Mouse (Mus musculus) bone marrow macrophage, adult 2 months (primary cell): ENCODE results near the gene Tbx19. TPM values are rescaled to one million over a fixed set of nuclear protein-coding genes. Genes with fewer than 3 reads are reported as not detected.

ENCODE experiments used
- H3K27ac ChIP-seq: 2 replicates; pipeline ENCODE4 v1.5.1; 2012; ENCODE audit warnings: low read depth, low read length; ENCODE audit not compliant: insufficient read depth
- H3K4me1 ChIP-seq: 2 replicates; pipeline ENCODE4 v1.6.1; 2012; ENCODE audit warnings: low read length; ENCODE audit not compliant: control insufficient read depth, insufficient read depth
- H3K4me3 ChIP-seq: 2 replicates; pipeline ENCODE4 v1.5.1; 2012; ENCODE audit warnings: mild to moderate bottlenecking, low read length, moderate library complexity; ENCODE audit not compliant: insufficient read depth
- CTCF ChIP-seq: IDR thresholded peaks from 2 replicates; pipeline ENCODE4 v1.5.1; 2012; ENCODE audit warnings: low read depth, mild to moderate bottlenecking, low read length, moderate library complexity
- POLR2A ChIP-seq: IDR thresholded peaks from 2 replicates; pipeline ENCODE4 v1.6.1; 2012; ENCODE audit warnings: mild to moderate bottlenecking, low read depth, low read length, borderline replicate concordance
- polyA plus RNA-seq: library from polyadenylated mRNA; stranded (reverse); fragments of >200 nt; gene quantifications from 2 replicates; pipeline ENCODE4 v1.2.4, GENCODE M21; 2012; ENCODE audit not compliant: missing spikeins, insufficient read depth, insufficient read length

Tbx19 gene
- polyA plus RNA-seq: not detected in 2 replicates

DNA sequence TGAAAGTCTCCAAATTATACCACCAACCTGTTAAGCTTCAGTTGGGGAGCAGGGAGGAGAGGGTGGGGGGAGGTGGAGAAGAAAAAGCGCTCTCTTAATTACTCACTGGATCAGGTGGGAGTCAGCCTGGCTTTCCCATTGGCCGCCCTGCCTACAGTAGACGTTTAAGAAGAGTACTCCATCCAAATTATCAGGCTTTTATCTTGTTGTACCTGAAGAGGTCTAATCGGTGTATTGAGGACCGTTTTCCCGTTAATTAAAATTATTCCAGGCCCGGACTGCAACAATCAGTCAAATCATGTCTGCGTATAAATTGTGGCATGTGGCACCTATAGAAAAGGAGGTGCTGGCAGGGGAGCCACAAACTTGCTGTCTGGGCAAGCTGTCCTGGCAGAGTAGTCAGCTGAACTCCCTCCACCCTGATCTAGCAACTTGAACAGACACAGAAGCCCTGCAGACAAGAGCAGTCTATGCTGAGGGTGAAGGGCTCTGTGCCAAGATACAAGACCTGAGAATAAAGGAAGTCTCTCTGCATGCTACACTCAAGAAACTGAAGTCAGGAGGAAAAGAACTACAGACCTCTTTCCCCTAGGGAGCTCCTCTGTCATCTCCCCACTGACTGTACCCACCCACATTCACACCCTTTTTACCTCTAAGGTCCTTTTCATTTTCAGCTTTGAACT, at the start of gene Tbx19:
Gene Tbx19, minus strand, starts transcription at position 51 of the 683 bp plus-strand sequence.
- no peak within 1 kb of the TSS for H3K4me3 ChIP-seq
- peaks cover 5% of the 10 kb centered on the region; the same call in 1 of the 2 replicates for H3K4me1 ChIP-seq
- no peak for TF ChIP-seq CTCF
- no peak for TF ChIP-seq POLR2A
- H3K27ac ChIP-seq: no peak within 1 kb of the TSS

GRCm38 (mm10) chr1:165205591-165205990, 45.0 kb upstream of the Tbx19 start:
- Histone ChIP-seq H3K4me1 (peaks cover 4% of the 10 kb centered on the region), H3K27ac (no peak overlapping the region), H3K4me3 (no peak overlapping the region)
- TF ChIP-seq POLR2A (no peak), CTCF (no peak)

GRCm38 (mm10) chr1:165203488-165204035, 43.0 kb upstream of the Tbx19 start:
- no peak overlapping the region for H3K4me3 ChIP-seq
- TF ChIP-seq CTCF (no peak), POLR2A (no peak)
- H3K4me1 ChIP-seq: peaks cover 4% of the 10 kb centered on the region; the same call in 1 of the 2 replicates
- H3K27ac ChIP-seq: no peak overlapping the region

DNA sequence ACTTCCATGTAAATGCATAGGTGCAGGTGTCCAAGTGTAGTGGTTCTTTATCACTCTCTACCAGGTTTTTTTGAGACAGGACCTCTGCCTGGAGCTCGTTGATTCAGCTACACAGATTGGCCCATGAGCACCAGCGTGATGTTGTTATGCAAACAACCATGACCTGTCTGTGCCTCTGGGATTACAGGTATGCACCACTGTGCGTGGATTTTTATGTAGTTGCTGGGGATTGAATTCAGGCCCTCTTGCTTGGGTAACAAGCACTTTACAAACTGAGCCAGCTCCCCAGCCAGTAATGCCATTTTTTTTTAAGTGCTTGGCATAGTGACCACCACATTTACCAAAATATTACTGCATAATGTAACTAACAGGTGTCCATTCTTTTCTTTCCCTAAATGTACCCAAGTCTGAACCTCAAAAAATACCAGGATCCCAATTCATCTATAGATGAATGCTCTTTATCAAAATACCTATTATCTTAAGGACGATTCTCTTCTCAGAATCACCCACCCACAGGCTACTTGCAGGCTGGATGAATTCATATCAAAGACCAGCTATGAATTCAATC, 41.0 kb upstream of the Tbx19 start:
- no peak overlapping the region for H3K27ac ChIP-seq
- H3K4me1 ChIP-seq: peaks cover 9% of the 10 kb centered on the region
- TF ChIP-seq POLR2A (no peak), CTCF (no peak)
- no peak overlapping the region for H3K4me3 ChIP-seq

- Histone ChIP-seq H3K4me3 (no peak overlapping the region), H3K27ac (no peak overlapping the region), H3K4me1 (peaks cover 9% of the 10 kb centered on the region)
- TF ChIP-seq POLR2A (no peak), CTCF (no peak)
Measured at GRCm38 (mm10) chr1:165200748-165201147, 40.2 kb upstream of the Tbx19 start.

GRCm38 (mm10) chr1:165199639-165200038, 39.1 kb upstream of the Tbx19 start:
- H3K4me1 ChIP-seq: peaks cover 20% of the 10 kb centered on the region
- TF ChIP-seq POLR2A: no peak
- H3K4me3 ChIP-seq: no peak overlapping the region
- no peak overlapping the region for H3K27ac ChIP-seq

GRCm38 (mm10) chr1:165198951-165199350, 38.4 kb upstream of the Tbx19 start:
- Histone ChIP-seq H3K27ac (no peak overlapping the region), H3K4me1 (peaks cover 20% of the 10 kb centered on the region)
- TF ChIP-seq POLR2A (no peak), CTCF (no peak)

DNA sequence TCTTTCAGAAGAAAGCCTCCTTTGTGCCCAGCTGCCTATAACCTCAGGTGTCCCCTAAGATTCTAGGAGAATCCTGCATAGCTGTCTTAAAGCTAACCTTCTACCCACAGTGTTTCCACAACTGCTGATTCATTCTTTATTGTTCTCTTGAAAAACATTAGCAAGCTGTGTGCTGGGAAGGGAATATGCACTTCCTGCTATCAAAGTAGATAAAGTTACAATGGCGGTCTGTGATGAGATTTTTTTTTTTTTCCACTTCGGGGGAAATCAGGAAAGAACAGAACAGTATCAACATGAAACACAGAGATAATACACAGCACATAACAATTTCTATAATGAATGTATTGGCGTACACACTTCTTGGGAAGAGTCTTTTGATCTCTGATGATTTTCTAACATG, 37.3 kb upstream of the Tbx19 start:
- no peak overlapping the region for H3K4me3 ChIP-seq
- peaks cover 20% of the 10 kb centered on the region for H3K4me1 ChIP-seq
- H3K27ac ChIP-seq: peak overlapping the region; percentile 10; the same call in 1 of the 2 replicates
- TF ChIP-seq POLR2A (no peak), CTCF (no peak)

More at GRCm38 (mm10) chr1:165198951-165199350, 38.4 kb upstream of the Tbx19 start:
- H3K4me3 ChIP-seq: no peak overlapping the region

- TF ChIP-seq CTCF (no peak), POLR2A (no peak)
- H3K4me3 ChIP-seq: no peak overlapping the region
- H3K27ac ChIP-seq: no peak overlapping the region; the same call in 1 of the 2 replicates
- peaks cover 36% of the 10 kb centered on the region for H3K4me1 ChIP-seq
Measured at GRCm38 (mm10) chr1:165195396-165195960, 34.9 kb upstream of the Tbx19 start.

- Histone ChIP-seq H3K4me3 (peak overlapping the region; percentile 88), H3K27ac (peak overlapping the region; percentile 77), H3K4me1 (peaks cover 44% of the 10 kb centered on the region)
- no peak for TF ChIP-seq CTCF
- no peak for TF ChIP-seq POLR2A
Measured at GRCm38 (mm10) chr1:165194662-165195013, 34.1 kb upstream of the Tbx19 start.
